Mouse (Mus musculus): ENCODE data around the gene Gm20458. TPM values are rescaled to one million over a fixed set of nuclear protein-coding genes. Genes with fewer than 3 reads are reported as not detected.

Gene Gm20458
- polyA plus RNA-seq, 1 experiment: 3.0 TPM

GRCm38 (mm10) chr2:164453047-164453757, 7.6 kb upstream of the Gm20458 start:
- no peak for DNase-seq (ENCODE audit: low spot score)

GRCm38 (mm10) chr2:164453887-164454500, 6.8 kb upstream of the Gm20458 start:
- DNase-seq (ENCODE audit: low spot score): no peak

DNA sequence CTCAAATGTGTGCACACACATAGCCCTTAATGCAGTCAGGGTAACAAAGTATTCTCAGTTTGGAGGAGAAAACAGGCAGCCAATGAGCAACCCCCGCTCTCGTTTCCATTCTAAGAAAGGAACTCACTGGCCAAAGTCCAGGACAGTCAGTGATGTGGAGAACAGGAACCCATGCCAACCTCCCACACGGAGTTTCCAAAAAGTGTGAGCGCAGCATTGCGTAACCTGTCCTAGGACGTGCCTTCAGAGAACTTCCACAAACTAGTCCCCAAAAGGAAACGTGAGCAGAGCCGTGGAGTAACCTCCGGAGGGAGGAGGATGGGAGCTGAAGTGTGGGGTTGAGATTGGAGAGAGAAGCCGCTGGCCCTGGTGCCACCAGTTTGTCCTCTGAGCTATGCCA, 5.9 kb upstream of the Gm20458 start:
- no peak for DNase-seq (ENCODE audit: low spot score)

GRCm38 (mm10) chr2:164455421-164456190, 5.2 kb upstream of the Gm20458 start:
- no peak for DNase-seq (ENCODE audit: low spot score)

- DNase-seq (ENCODE audit: low spot score): no peak
These were observed 4.4 kb upstream of the Gm20458 start for GRCm38 (mm10) chr2:164456413-164456812.

- no peak for DNase-seq (ENCODE audit: low spot score)
These were observed 3.9 kb upstream of the Gm20458 start, which contains the start of gene Sys1 for GRCm38 (mm10) chr2:164456864-164457300. TSS of gene Sys1 (plus strand) at chr2:164456964.

GRCm38 (mm10) chr2:164457942-164458341, 2.8 kb upstream of the Gm20458 start:
- no peak for DNase-seq (ENCODE audit: low spot score)

DNA sequence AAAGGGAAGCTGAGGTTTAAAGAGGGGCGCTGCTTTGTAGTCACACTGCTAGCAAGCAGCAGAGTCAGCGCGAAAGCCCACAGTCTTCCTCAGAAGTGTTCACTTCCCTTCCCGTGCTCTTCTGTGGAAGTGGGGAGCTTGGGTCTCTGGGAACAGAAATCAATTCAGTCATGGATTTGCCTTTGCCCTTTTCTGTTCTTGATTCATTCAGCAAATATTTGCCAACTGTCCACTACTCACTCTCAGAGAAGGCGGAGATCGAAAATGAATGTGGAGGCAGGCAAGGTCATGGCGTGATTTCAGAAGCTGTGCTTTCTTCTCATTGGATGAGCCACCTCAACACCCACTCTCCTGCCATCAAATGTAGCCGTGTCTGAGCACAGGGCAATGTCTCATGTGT, 2.2 kb upstream of the Gm20458 start:
- DNase-seq (ENCODE audit: low spot score): no peak

DNA sequence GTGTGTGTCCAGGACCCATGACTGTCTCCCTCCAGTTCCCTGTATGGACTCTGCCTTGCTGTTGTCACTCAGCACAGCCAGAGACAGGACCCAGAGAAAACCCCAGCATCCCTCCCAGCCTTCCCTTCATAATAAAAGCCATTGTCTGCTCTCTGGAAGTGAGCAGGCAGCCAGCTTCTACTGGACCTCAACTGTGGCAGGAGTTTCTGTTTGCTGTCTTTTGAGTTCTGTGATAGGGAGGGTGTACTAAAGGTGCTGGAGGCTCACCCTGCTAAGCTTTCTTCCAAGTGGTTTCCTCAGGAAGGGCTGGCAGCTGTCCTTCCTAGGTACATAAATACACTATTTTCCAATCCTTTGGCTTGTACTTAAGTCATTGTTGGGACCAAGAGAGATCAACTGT, 4.4 kb downstream of the Gm20458 start:
- DNase-seq (ENCODE audit: low spot score): no peak

GRCm38 (mm10) chr2:164466787-164467186, 6.0 kb downstream of the Gm20458 start:
- DNase-seq (ENCODE audit: low spot score): no peak

GRCm38 (mm10) chr2:164470254-164470653, 9.5 kb downstream of the Gm20458 start:
- DNase-seq (ENCODE audit: low spot score): no peak

GRCm38 (mm10) chr2:164473624-164474023, 12.9 kb downstream of the Gm20458 start, which contains the start of gene Trp53tg5:
TSS of gene Trp53tg5 (minus strand) at chr2:164473724.
- no peak for DNase-seq (ENCODE audit: low spot score)

DNA sequence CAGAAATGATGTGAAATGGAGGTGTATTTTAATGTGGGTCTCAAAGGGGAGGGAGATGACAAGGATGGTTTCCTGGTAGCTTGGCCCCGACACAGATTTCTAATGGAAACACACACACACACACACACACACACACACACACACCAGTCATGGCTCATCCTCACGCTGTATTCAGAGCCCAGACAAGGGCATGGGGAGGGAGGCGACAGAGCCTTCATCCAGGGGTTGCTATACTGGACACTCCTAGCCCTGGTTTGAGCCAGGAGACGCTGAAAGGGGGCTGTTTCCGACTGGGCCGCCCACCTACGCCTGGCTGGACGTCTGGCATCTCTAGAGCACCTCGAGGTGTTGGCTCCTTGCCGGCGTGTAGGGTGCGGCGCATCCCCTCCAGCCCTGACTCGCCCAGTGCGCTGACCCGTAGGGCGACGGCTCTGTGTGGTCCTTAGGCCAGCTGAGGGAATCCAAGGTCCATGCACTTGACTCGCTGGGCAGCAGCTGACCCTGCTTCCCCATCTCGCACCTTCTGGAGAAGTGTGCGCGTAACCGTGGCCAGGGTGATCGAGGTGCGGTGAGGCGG, 25.0 kb downstream of the Gm20458 start, which contains the start of gene Dbndd2:
TSS of gene Dbndd2 (plus strand) at position 426 of the 577 bp plus-strand sequence.
- DNase-seq (ENCODE audit: low spot score): peak; percentile 58

DNA sequence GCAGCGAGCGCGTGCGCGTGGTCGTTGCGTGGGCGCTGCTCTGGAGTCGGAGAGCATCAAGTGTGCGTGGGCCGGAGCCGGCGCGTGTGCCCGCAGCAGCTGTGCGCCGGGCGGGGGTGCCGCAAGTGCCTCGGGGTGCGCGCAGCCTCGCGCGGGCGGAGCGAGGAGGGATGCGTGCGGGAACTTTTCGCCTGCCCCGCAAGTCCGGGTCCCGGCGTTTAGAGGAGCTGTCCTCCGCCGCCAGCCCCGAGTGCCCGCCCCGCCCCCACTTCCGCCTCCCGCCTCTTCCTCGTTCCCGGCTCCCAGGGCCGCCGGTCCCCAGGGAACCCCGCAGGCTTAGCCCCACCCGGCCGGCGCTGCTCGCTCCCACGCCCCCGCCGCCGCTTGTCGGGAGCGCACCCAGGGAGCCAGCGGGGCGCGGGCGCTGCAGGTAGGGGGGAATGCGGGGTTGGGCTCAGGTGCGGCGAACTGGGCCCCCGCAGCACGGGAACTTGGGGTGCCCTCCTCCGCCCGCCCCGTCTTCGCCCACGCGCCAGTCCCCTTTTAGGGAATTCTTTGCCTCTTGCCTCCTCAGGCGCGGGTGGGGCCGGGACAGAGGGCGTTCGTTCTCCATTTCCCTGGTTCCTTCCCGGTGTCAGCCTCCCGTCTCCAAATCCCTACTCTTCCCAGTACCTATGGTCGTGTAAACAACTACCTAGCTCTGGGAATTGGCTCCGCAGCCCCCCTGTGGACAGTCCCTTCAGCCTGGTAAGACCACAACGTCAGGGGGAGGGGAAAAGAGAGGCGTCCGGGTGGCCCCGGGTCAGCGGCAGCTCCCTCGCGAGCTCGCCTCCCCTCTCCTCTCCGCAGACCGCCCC, 25.7 kb downstream of the Gm20458 start:
- DNase-seq (ENCODE audit: low spot score): peak; percentile 63

GRCm38 (mm10) chr2:164487115-164487527, 26.4 kb downstream of the Gm20458 start:
- no peak for DNase-seq (ENCODE audit: low spot score)

- DNase-seq (ENCODE audit: low spot score): no peak
These were observed 27.0 kb downstream of the Gm20458 start for GRCm38 (mm10) chr2:164487812-164488211.

DNA sequence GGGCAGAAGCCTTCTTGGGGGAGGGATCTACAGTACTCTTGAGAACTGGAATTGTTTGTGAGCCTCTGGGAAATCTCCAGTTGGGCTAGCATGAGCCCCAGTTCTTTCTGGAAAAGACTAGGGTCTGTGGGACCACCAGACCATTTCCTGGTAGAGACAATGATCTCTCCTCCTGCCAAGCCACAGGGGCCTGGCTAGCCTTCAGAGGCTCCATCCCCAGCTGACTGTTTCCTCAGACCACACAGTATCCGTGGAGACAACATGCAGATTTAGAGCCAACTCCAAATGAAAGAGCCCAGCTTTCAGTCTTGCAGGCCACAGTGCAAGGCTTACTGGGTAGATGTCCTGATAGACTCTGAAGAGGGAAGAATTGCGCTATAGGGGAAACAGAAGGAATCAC, 33.4 kb downstream of the Gm20458 start:
- DNase-seq (ENCODE audit: low spot score): no peak

GRCm38 (mm10) chr2:164496331-164496730, 35.6 kb downstream of the Gm20458 start:
- DNase-seq (ENCODE audit: low spot score): no peak

GRCm38 (mm10) chr2:164496847-164497690, 36.3 kb downstream of the Gm20458 start, which contains the start of gene Pigt:
TSS of gene Pigt (plus strand) at chr2:164497520.
- peak; percentile 79 for DNase-seq (ENCODE audit: low spot score)

- no peak for DNase-seq (ENCODE audit: low spot score)
These were observed 37.0 kb downstream of the Gm20458 start for GRCm38 (mm10) chr2:164497691-164498268.
